Mouse (Mus musculus) cortical plate, adult 2 months (tissue): ENCODE results near the gene Gm47995. TPM values are rescaled to one million over a fixed set of nuclear protein-coding genes. Genes with fewer than 3 reads are reported as not detected.
"Not testable (repeated sequence)": the region's sequence is repeated elsewhere in the genome, so short reads cannot be mapped to it uniquely, and the experiment has no call there.

Experiments
- H3K27ac ChIP-seq: fragments of 200-500 bp; 2 replicates; pipeline ENCODE4 v1.5.1; 2012; ENCODE audit warnings: low read length, control low read depth, inconsistent platforms; ENCODE audit not compliant: insufficient read depth
- H3K4me1 ChIP-seq: fragments of 200-500 bp; 2 replicates; pipeline ENCODE4 v1.6.1; 2011; ENCODE audit warnings: low read length; ENCODE audit not compliant: control insufficient read depth, insufficient read depth
- H3K4me3 ChIP-seq: fragments of 200-500 bp; 2 replicates; pipeline ENCODE4 v1.5.1; 2011; ENCODE audit warnings: mild to moderate bottlenecking, low read length, control low read depth; ENCODE audit not compliant: insufficient read depth
- CTCF ChIP-seq: fragments of 200-500 bp; IDR thresholded peaks from 2 replicates; pipeline ENCODE4 v1.5.1; 2011; ENCODE audit warnings: mild to moderate bottlenecking, control low read depth, low read length; ENCODE audit not compliant: insufficient read depth; ENCODE audit errors: extremely low read depth
- POLR2A ChIP-seq: fragments of 200-500 bp; IDR thresholded peaks from 2 replicates; pipeline ENCODE4 v1.6.1; 2011; ENCODE audit warnings: mild to moderate bottlenecking, low read length, control low read depth; ENCODE audit not compliant: insufficient read depth; ENCODE audit errors: extremely low read depth
- polyA plus RNA-seq: library from polyadenylated mRNA; depleted of rRNA; stranded (reverse); fragments of >200 nt; gene quantifications from 2 replicates; pipeline ENCODE4 v1.2.3, GENCODE M21; 2012

The Gm47995 gene
- polyA plus RNA-seq, 1 experiment = not detected

DNA sequence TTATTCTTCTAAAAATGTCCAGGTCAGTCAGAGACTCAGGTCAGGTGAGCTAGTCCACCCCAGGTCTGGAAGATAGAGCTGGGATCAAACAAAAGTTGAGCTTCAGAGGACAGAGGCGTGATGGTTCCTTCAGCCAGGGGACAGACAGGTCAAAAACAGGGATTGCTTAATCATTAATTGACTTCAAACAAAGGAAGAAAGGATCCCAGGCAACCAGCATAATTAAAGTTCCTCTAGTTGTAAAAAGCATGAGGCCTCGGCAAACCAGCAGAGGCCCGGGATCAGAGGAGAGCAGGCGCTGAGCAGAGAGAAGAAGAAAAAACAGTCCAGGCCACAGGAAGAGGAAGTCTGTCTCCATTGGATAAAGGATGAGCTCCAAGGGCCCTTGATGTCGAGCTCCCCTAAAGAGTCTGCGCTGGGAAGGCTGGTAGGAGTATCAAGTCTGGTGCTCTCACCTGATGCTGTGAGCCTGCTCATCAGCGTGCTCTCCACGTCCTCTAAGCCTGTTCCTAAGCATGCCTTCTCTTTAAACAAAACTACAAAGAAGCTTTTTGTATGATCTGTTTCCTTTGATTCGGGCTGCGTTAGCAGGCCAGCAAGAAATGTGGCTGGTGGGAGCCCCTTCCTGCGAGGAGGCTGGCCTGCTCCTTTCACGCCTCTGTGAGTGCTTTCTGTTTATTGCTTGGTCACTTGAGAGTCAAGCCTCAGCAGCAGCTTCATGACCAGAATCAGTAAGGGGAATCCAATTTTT lies 30.8 kb upstream of the Gm47995 start:
- Histone ChIP-seq H3K4me3 (no peak overlapping the region), H3K4me1 (peaks cover 2% of the 10 kb centered on the region; the same call in 1 of the 2 replicates), H3K27ac (no peak overlapping the region)
- TF ChIP-seq POLR2A (no peak), CTCF (no peak)

GRCm38 (mm10) chr1:151168637-151169036 lies 29.6 kb upstream of the Gm47995 start:
- TF ChIP-seq POLR2A (no peak), CTCF (no peak)
- H3K27ac ChIP-seq = no peak overlapping the region
- no peak overlapping the region for H3K4me3 ChIP-seq
- peaks cover 2% of the 10 kb centered on the region; the same call in 1 of the 2 replicates for H3K4me1 ChIP-seq

DNA sequence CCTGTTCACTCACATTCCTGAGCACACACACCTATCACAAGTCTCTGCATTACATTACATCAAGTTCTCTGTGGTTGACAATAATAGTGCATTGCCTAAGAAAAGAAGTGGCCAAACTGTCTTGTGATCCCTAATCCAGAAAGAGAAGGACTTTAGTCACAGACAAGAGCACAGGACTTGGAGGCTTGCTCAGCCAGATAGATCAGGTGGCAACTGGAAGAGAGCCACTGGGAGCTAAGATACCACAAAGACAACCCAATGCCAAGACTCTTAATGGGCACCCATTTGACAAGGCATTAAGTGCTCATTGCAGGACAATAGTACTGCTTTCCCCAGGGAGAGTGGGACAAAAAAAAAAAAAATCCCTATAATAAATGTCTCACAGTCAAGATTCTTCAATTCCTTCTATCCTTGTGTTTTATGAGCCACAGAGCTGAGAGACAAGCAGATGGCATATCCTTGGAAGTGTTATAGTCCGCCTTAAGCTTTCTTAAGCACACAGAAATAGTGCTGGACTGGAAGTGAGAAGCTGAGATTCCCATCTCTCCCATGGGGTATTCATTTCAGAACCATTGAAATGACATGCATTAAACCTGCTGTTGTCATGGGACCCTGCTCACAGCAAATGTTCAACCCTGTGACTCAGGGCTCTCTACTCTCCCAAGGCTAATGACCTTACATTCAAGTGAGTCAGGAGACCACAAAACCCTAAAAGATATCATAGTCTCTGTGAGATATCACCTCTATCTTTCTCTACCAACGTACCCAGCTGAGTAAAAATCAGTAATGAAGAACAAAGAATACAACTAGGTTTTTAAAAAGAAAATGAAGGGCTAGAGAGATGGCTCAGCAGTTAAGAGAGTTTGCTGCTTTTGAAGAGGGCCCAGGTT lies 26.4 kb upstream of the Gm47995 start:
- Histone ChIP-seq H3K4me1 (peaks cover 2% of the 10 kb centered on the region; the same call in 1 of the 2 replicates), H3K4me3 (no peak overlapping the region), H3K27ac (no peak overlapping the region; the same call in 1 of the 2 replicates)
- TF ChIP-seq CTCF = no peak
- no peak for TF ChIP-seq POLR2A

DNA sequence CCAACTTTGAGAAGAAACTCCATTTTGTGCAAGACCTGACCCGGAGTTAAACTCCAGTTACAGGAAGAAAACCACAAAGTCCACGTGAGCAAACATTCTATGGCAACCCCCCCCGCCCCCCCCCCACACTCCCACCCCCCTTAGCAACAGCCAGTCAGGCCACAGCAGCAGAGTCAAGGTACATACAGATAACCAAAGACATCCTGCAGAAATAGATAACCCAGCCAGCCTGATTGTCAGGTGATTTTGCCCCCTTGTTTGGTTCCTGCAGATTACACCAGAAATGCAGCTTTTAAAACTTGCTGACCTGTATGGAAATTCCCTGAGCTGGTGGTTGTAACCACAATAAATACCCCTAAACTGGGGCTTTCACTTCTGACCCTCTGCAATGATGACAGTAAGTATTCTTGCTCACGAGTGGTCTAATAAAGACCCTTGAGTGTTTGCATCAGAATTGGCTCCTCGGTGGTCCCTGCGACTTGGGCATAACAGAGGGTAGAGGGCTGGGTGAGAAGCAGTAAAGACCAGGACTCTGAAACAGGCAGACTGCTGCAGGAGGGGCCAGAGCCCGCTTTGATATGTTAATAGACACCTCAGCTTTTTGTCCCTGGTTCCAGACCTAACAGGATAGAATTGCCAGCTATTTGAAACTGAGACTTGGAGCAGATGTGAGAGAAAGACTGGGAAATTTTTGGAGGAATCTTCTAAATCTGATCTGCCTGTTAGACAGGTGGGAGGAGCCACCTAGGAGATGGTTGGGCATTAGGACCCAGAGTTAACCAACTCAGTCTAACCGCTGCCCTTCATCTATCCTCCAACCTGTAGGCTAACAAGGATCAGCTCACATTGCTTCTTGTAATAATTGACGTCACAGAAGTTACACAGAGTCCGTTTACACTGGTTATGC lies 21.0 kb upstream of the Gm47995 start:
- TF ChIP-seq CTCF = no peak
- no peak for TF ChIP-seq POLR2A
- no peak overlapping the region for H3K27ac ChIP-seq
- no peak overlapping the region for H3K4me3 ChIP-seq
- no peaks in the 10 kb centered on the region for H3K4me1 ChIP-seq

- H3K4me3 ChIP-seq = no peak overlapping the region
- H3K27ac ChIP-seq = no peak overlapping the region
- no peaks in the 10 kb centered on the region for H3K4me1 ChIP-seq
- TF ChIP-seq POLR2A (no peak), CTCF (no peak)
These were observed 20.3 kb upstream of the Gm47995 start for GRCm38 (mm10) chr1:151177937-151178271.

GRCm38 (mm10) chr1:151178505-151179083 lies 19.7 kb upstream of the Gm47995 start:
- TF ChIP-seq CTCF (no peak), POLR2A (no peak)
- Histone ChIP-seq H3K4me3 (no peak overlapping the region), H3K4me1 (no peaks in the 10 kb centered on the region), H3K27ac (no peak overlapping the region)

DNA sequence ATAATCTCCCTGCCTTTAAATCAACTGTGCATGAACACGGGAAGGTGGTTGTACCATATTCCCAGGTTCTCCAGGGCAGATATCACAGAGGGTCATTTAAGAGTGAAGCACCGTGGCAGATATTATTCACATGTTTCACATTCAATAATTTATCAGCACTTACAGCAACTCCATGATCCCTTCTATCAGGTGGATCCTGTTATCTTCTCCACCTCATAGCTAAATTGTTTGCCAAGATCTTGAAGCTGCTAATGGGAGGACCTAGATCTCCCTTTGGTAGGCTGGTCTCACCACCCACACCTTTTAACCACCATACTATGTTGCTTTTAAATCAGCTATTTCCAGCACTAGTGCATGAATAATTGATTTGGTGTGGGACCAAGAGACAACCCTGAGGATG lies 18.1 kb upstream of the Gm47995 start:
- TF ChIP-seq CTCF (no peak), POLR2A (no peak)
- Histone ChIP-seq H3K4me1 (no peaks in the 10 kb centered on the region), H3K27ac (no peak overlapping the region), H3K4me3 (no peak overlapping the region)

- not testable (repeated sequence) for H3K4me1 ChIP-seq, H3K27ac ChIP-seq
These were observed 16.0 kb upstream of the Gm47995 start, which contains the start of gene Gm47985 for GRCm38 (mm10) chr1:151182266-151182665. Gm47985 (plus strand) TSS chr1:151182537.

DNA sequence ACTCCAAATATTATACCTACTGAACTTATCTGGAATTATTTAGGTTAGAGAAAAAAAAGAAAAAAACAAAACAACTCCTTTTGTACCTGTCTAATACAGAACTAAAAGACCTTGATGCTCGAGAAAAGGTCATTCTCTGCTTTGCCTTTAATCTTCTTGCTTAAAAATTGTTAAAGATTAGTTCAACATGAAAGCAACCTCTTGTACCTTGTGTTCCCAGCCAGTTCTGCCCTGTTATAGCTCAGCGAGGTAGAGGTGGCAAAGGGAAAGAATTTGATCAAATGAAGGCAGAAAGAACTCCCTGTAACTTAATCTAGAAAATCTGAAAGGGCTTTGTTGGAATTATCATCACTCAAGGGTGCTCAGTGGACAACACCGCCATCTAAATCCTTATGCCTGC lies 12.1 kb upstream of the Gm47995 start:
- H3K4me1 ChIP-seq, H3K4me3 ChIP-seq, H3K27ac ChIP-seq: not testable (repeated sequence)

More at GRCm38 (mm10) chr1:151182266-151182665, 16.0 kb upstream of the Gm47995 start, which contains the start of gene Gm47985:
- not testable (repeated sequence) for H3K4me3 ChIP-seq

DNA sequence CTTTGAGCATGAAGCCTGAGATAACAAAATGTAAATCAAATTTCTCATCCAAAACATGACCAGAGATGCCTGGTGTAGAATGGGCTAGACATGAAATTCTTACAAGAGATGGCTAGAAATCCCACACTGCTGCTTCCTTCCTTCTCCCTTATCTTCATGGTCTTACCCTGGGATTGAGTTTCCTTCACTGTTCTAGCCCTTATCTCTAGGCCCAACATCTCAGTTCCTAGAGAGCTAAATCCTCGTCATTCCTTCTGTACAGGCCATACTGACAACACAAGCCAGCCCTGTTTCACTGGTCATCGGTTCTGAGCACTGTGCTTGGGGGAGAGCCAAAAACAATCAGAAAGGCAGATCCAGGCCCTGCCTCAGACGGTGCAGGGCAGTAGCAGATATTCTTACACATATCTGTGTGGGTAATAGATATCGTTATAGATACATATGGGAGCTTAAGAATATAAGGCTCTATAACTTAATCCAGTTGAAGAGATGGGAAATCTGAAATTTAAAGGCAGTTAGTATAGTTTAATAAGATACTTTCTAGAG lies 11.3 kb upstream of the Gm47995 start:
- H3K4me1 ChIP-seq, H3K4me3 ChIP-seq, H3K27ac ChIP-seq: not testable (repeated sequence)
